Mouse (Mus musculus) cerebellum, adult 2 months (tissue): ENCODE measurements at regions not wholly inside any gene's neighbourhood (a gene's known extent, or its start where the extent isn't known, plus 50 kb on each side); places are given as distances from the start of the nearest gene placed in this dataset.

ENCODE experiments used
- CTCF ChIP-seq: fragments of 200-500 bp; IDR thresholded peaks from 2 replicates; pipeline ENCODE4 v1.5.1; 2011; ENCODE audit warnings: low read depth, mild to moderate bottlenecking, control low read depth, low read length, moderate library complexity, borderline replicate concordance; ENCODE audit not compliant: insufficient read depth
- POLR2A ChIP-seq: fragments of 200-500 bp; IDR thresholded peaks from 2 replicates; pipeline ENCODE4 v1.6.1; 2011; ENCODE audit warnings: low read length, control low read depth, borderline replicate concordance; ENCODE audit not compliant: insufficient read depth

DNA sequence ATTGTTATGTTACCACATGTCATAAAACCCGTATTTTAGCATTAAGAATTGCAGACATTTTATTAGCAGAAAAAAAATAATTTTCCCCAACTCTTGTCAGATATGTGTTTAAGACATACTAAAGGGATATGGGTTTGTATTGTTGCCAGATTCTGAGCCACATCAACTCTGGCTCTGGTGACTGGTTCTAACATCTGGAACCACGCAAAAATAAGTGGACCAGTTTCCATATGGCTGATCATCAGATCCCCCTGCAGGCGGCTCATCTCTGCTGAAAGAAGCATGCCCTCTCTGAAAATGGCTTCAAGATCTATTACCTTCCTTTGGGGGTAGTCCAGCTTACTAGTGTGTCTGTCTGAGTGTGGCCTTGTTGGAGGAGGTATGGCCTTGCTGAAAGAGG lies 102.0 kb upstream of the Jade1 start:
- TF ChIP-seq CTCF: no peak
- TF ChIP-seq POLR2A: no peak
